Mouse (Mus musculus) forebrain, embryonic 12.5 days (tissue): ENCODE results near the gene Zcchc17. TPM values are rescaled to one million over a fixed set of nuclear protein-coding genes. Genes with fewer than 3 reads are reported as not detected.

Source experiments
- ATAC-seq: fragments of 200-750 bp; cut with Nextera tagmentation; 2 replicates; pipeline ENCODE4 v1.8.0; 2017; ENCODE audit warnings: moderate TSS enrichment; ENCODE audit not compliant: low FRiP score
- H3K27ac ChIP-seq: fragments of 300-500 bp; sonication (generic); 2 replicates; pipeline ENCODE4 v1.5.1; 2016; ENCODE audit warnings: mild to moderate bottlenecking
- H3K27me3 ChIP-seq: fragments of 300-500 bp; sonication (generic); 2 replicates; pipeline ENCODE4 v1.6.1; 2016; ENCODE audit warnings: mild to moderate bottlenecking
- H3K36me3 ChIP-seq: fragments of 300-500 bp; sonication (generic); replicated peaks from 2 replicates; pipeline ENCODE4 v1.6.1; 2016; ENCODE audit warnings: mild to moderate bottlenecking
- H3K4me1 ChIP-seq: fragments of 300-500 bp; sonication (generic); 2 replicates; pipeline ENCODE4 v1.6.1; 2016
- H3K4me2 ChIP-seq: fragments of 300-500 bp; sonication (generic); 2 replicates; pipeline ENCODE4 v1.6.1; 2016; ENCODE audit warnings: mild to moderate bottlenecking, moderate library complexity
- H3K4me3 ChIP-seq: fragments of 300-500 bp; sonication (generic); replicated peaks from 2 replicates; pipeline ENCODE4 v1.5.1; 2016; ENCODE audit warnings: mild to moderate bottlenecking
- H3K9ac ChIP-seq: fragments of 300-500 bp; sonication (generic); 2 replicates; pipeline ENCODE4 v1.6.1; 2016; ENCODE audit warnings: mild to moderate bottlenecking
- H3K9me3 ChIP-seq: fragments of 300-500 bp; sonication (generic); 2 replicates; pipeline ENCODE4 v1.6.1; 2016
- WGBS: fragments of 180-500 bp; shearing (Covaris S2); methylation state at CpG from one replicate; pipeline ENCODE4 v1.1.7; 2016; 5-methylcytosine and 5-hydroxymethylcytosine counted together
- polyA plus RNA-seq: library from polyadenylated mRNA; unstranded; fragments of >200 nt; fragmentation: Nextera tagmentation; extraction: Ambion mirVana; gene quantifications from 2 replicates; pipeline ENCODE4 v1.2.1, GENCODE M21; 2016

The Zcchc17 gene
- polyA plus RNA-seq, 1 experiment from 2014 or later = 74.2 TPM

DNA sequence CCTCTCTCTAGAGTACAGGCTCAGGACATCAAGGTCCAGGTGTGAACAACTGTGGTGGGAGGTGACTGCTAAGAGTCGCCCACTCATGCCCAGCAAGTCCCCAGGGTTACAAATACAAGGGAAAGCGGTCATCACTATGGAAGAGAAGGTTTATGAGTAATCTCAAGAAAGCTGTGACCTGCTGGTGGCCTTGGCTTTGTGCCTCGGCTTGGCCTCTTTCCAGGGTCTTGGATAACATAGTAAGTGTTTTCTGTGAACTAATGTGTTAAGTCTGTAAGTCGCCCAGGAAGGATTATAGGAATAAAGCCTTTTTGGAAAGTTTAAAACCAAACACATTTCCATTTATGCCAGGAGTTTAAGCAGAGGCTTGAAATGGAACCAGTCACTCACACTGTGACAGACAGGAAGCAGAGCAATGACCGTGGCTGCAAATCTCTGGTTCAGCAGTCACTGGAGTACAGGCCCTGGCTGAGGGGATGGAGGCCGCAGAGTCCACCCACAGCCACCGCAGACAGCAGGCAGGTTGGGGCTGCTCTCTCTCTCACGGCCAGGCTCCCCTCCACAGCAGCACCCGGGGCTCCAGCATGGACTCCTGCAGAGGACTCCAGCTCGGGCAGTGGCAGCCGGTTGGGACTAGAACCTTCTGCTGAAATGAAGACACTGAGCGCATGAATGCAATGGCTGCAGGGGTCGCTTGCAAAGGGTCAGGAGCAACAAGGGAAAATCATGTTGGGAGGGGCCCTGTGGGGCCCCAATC lies 43.8 kb downstream of the Zcchc17 start:
- Histone ChIP-seq H3K27ac (no peak overlapping the region), H3K36me3 (peaks cover 54% of the 10 kb centered on the region), H3K4me3 (no peak overlapping the region), H3K9ac (no peak overlapping the region), H3K4me2 (no peak overlapping the region), H3K27me3 (no peaks in the 10 kb centered on the region), H3K4me1 (no peaks in the 10 kb centered on the region), H3K9me3 (no peaks in the 10 kb centered on the region)
- no peak for ATAC-seq
- 79% methylated on average over 13 of the region's 13 CpGs for WGBS

DNA sequence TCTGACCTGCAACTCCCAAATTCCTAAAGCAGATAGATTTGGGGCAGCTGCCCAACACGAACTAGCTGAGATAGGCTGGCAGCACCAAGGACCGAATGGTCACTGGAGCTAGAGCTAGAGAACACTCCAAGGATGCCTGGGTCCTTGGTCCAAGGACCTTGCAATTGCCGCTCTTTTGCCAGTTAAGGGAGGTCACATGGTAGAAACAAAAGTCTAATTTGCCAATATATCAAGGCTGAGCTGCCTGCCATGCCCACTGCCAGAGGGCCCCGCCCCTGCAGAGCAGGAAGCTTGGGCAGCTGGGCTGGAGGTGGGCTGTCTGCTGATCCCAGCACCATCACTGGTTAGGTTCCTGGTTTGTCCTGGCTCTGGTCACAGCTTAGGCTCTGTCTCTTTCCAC lies 46.2 kb downstream of the Zcchc17 start:
- WGBS = 96% methylated on average over 4 of the region's 4 CpGs
- no peaks in the 10 kb centered on the region for H3K9me3 ChIP-seq
- no peak overlapping the region for H3K4me3 ChIP-seq
- H3K4me2 ChIP-seq = no peak overlapping the region
- peaks cover 8% of the 10 kb centered on the region for H3K4me1 ChIP-seq
- H3K9ac ChIP-seq = no peak overlapping the region
- ATAC-seq = no peak
- H3K27me3 ChIP-seq = peaks cover 22% of the 10 kb centered on the region
- peaks cover 40% of the 10 kb centered on the region for H3K36me3 ChIP-seq
- H3K27ac ChIP-seq = no peak overlapping the region

DNA sequence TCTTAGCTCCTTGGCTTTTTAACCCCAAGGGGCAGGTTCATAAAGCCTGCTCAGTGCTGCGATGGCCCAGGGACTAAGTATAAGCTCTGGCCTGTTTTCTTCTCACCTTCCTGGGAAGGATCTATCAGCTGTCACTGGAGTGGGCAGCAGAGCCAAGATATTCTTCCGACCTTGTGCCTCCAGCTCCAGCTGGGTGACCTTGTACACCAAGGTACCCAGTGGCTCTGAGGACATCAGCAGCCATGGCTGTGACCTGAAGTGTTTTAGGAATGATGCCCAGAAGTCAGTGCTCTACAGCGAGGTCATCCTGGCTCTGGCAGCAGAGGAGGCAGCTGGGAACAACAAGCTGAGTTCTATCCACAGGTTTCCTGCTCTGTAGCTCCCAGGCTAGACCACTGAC lies 47.2 kb downstream of the Zcchc17 start:
- Histone ChIP-seq H3K27ac (no peak overlapping the region), H3K27me3 (peaks cover 31% of the 10 kb centered on the region), H3K4me2 (no peak overlapping the region), H3K9ac (no peak overlapping the region), H3K4me1 (peaks cover 18% of the 10 kb centered on the region), H3K4me3 (no peak overlapping the region), H3K36me3 (peaks cover 33% of the 10 kb centered on the region), H3K9me3 (no peaks in the 10 kb centered on the region)
- no peak for ATAC-seq
- WGBS = 94% methylated on average over 3 of the region's 3 CpGs

DNA sequence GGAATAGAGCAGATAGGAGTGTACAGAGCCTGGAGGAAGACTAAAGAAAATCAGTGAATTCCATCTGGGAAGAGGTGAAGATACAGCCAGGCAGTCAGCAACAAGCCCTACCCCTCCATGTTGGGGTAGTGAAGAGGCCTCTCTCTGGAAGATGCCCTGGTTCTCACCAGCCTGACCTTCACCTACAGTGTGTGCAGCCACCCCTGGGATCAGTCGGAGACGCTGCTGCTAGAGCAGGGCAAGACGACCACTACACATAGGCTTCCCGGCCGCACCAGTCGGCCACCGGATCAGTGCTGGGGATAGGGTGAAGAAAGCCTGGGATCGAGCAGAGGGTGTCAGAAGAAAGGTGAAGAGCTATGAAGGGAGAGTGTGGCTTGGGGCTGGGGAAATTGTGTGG lies 50.5 kb downstream of the Zcchc17 start:
- H3K27me3 ChIP-seq = peaks cover 62% of the 10 kb centered on the region
- H3K4me3 ChIP-seq = peak overlapping the region; percentile 50
- ATAC-seq = no peak; the same call in 1 of the 2 replicates
- H3K9me3 ChIP-seq = no peaks in the 10 kb centered on the region
- 0 out of 2 replicates have a peak overlapping the region, but pooled peaks have one; percentile 56 for H3K9ac ChIP-seq
- 44% methylated on average over 8 of the region's 8 CpGs for WGBS
- H3K4me1 ChIP-seq = peaks cover 19% of the 10 kb centered on the region
- H3K36me3 ChIP-seq = peaks cover 12% of the 10 kb centered on the region
- peak overlapping the region; percentile 97 for H3K4me2 ChIP-seq
- no peak overlapping the region for H3K27ac ChIP-seq

DNA sequence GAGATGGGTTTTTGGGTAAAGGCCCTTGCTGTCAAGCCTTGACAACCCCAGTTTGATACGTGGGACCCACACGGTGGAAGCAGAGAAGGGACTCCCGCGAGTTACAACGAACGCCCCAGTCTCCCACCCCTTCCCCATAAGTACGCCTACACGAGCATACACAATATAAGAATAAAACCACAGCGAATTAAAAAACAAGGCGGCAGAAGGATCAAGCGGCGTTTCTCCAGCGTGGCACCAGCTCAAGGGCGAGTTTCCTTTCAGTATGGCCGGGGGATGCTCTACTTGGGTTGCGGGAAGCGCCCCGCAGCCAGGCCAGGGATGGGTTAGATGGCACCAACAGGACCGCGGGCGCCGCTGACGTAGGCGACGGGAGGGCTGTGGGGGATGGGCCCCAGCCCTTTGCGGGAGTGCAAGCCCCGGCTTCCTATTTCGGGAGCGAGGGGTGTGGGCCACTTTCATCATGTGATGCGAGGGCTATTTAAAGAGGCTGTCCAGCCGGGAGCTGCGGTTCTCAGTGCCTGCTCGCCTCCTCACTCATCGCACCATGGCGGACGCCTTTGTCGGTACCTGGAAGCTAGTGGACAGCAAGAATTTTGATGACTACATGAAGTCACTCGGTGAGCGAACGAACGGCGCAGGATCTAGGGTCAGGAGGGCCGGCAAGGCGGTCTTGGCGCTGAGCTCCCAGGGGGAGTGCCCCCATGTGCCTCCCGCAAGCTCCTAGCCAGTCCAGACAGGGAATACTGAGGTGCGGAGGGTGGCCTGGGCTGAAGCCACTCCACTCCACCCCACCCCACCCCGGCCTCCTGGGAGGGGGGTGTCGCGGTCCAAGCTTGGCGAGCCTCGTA lies 51.3 kb downstream of the Zcchc17 start, which contains the start of the genes Fabp3 and Gm10570:
Gene Fabp3 (plus strand): TSS at position 365 of the 851 bp plus-strand sequence.
Gene Gm10570 (minus strand): TSS at position 444 of the 851 bp plus-strand sequence.
- Histone ChIP-seq H3K27ac (no peak within 1 kb of the TSS), H3K4me2 (peak within 1 kb of the TSS; percentile 97), H3K4me1 (peaks cover 19% of the 10 kb centered on the region), H3K9me3 (no peaks in the 10 kb centered on the region), H3K27me3 (peaks cover 62% of the 10 kb centered on the region), H3K36me3 (peaks cover 4% of the 10 kb centered on the region; the same call in 1 of the 2 replicates), H3K9ac (peak within 1 kb of the TSS; percentile 56), H3K4me3 (peak within 1 kb of the TSS; percentile 50)
- peak; percentile 63 for ATAC-seq
- under 1% methylated on average over 52 of the region's 52 CpGs for WGBS

DNA sequence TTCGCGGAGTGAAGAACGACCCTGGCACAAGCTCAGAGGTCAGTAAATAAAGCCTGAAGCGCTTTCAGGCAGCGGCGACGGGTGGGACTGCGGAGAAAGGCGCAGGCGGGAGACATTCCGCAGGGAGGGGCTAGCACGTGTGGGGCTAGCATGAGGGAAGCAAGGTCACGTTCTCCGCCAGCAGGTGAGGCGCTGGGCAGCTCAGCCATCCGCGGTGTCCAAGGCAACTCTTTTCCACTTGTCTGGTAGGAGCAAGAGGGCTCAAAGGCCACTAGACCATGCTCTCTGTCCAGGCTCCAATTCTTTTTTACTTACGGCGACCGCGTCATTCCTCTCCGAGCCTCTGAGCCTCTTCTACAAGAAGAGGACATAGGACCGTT lies 51.9 kb downstream of the Zcchc17 start:
- Histone ChIP-seq H3K9me3 (no peaks in the 10 kb centered on the region), H3K4me2 (peak overlapping the region; percentile 97), H3K4me3 (peak overlapping the region; percentile 50), H3K4me1 (peaks cover 19% of the 10 kb centered on the region), H3K27ac (no peak overlapping the region), H3K9ac (peak overlapping the region; percentile 56), H3K36me3 (no peaks in the 10 kb centered on the region), H3K27me3 (peaks cover 65% of the 10 kb centered on the region)
- ATAC-seq = peak; percentile 66; the same call in 1 of the 2 replicates
- 0% methylated on average over 23 of the region's 23 CpGs for WGBS

DNA sequence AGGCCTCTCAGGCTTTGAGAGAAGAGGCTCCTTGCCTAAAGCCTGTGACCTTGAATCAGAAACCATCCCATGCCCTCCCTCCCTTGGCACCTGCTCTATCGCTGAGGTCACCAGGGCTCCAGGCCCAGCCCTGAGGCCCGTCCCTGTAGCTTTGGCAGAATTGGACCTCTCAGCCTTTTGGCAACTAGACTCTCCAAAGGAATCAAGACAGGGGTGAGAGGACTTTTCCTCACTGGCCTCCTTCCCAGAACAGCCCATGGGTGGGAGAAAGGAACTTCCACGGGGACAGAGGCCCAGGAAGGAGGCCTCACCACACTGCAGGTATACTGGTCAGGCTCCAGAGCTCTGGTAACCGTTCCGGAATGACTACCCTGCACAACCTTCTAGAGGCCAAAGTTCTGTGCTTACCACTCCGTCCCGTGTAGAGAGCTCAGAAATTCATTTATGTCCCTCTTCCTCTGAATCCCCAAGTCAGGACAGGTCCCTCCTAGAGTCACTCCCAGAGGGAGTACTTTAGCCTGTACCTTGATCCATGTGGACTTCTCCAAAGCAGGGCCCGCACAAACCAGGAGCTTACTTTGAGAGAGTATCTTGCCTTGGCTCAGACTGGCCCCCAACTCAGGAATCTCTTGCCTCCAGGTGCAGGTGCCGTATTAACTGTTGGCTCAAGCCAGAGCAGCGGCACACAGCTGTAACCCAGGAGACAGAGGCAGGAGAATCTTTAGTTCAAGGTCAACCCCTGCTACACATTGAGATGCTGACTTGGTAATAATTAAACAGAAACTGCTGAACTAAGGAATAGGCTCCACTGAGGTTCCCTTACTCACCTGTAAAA lies 52.7 kb downstream of the Zcchc17 start:
- 0 out of 2 replicates have a peak overlapping the region, but pooled peaks have one; percentile 97 for H3K4me2 ChIP-seq
- 76% methylated on average over 10 of the region's 10 CpGs for WGBS
- H3K36me3 ChIP-seq = no peaks in the 10 kb centered on the region
- ATAC-seq = no peak
- peaks cover 66% of the 10 kb centered on the region for H3K27me3 ChIP-seq
- H3K9ac ChIP-seq = no peak overlapping the region
- H3K4me3 ChIP-seq = 0 out of 2 replicates have a peak overlapping the region, but pooled peaks have one; percentile 50
- H3K4me1 ChIP-seq = peaks cover 19% of the 10 kb centered on the region
- H3K27ac ChIP-seq = no peak overlapping the region
- no peaks in the 10 kb centered on the region for H3K9me3 ChIP-seq

DNA sequence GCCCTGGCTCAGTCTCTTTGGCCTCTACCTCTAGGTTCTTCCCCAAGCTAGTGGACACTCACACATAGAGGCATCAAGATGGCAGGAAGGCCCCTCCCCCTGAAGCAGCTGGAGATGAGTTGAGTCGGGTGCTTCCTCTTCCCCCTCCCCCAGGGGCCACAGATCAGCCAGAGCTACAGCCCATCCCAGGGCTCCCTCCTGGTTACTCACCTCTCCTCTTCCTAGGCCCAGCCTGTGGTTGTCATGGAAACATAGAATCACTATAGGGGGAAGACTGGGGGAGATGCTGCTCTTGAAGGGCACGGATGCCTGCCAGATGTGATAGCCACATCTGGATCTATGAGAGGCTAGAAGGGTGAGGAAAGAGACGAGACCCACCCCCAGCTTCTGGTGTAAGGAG lies 55.0 kb downstream of the Zcchc17 start:
- 16% methylated on average over 3 of the region's 3 CpGs for WGBS
- H3K4me2 ChIP-seq = no peak overlapping the region
- peaks cover 67% of the 10 kb centered on the region for H3K27me3 ChIP-seq
- no peaks in the 10 kb centered on the region for H3K36me3 ChIP-seq
- H3K4me1 ChIP-seq = peaks cover 19% of the 10 kb centered on the region
- H3K4me3 ChIP-seq = no peak overlapping the region
- no peak overlapping the region for H3K9ac ChIP-seq
- H3K9me3 ChIP-seq = no peaks in the 10 kb centered on the region
- ATAC-seq = no peak
- no peak overlapping the region for H3K27ac ChIP-seq

DNA sequence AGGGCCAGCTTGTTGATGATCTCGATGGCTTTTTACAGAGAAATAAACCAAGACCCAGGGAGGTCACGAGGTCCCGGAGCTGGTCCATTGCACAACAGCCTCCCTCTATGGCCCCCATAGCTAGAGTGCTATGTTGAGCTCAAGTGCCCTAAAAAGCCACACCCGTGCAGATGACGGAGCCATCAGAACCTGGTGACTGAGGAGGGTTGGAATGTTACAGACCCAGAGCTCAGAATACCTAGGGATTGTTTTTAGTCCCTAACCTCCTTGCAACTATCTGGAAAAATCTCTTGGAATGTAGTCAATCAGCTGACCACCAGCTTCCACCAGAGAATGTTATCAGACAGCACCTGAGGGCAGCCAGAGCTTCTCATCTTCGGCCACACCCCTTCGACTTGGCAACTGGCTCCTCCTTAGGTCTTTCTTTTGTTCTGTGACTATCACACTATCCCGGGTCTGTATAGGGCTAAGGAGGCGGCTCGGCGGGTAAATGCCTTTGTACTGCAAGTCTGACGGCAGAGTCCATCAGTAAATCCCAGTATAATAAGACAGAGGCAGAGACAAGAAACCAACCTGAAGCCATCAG lies 57.4 kb downstream of the Zcchc17 start:
- Histone ChIP-seq H3K36me3 (no peaks in the 10 kb centered on the region), H3K9ac (no peak overlapping the region), H3K4me1 (peaks cover under 1% of the 10 kb centered on the region), H3K4me3 (no peak overlapping the region), H3K4me2 (no peak overlapping the region), H3K27ac (no peak overlapping the region), H3K27me3 (peaks cover 44% of the 10 kb centered on the region), H3K9me3 (no peaks in the 10 kb centered on the region)
- no peak for ATAC-seq
- 52% methylated on average over 12 of the region's 12 CpGs for WGBS

DNA sequence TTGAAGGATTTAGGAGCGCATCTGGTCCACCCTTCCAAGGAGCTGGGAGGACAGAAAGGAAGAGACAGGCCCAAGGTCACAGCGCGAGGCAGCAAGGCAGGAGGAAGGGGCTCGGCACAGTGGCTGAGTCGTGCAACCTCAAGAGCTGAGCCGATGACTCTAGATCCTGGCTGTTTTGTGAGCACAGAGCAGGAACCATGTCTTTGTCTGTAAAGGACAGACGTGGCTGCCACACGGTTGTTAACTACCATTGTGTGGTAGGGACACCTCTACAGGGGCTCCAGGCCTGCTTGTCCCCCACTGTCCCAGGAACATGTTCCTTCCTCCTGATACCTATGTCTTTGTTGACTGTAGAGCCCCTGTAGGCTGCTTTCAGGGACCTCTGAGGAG lies 60.1 kb downstream of the Zcchc17 start:
- ATAC-seq = no peak
- H3K4me1 ChIP-seq = peaks cover 4% of the 10 kb centered on the region
- no peak overlapping the region for H3K4me2 ChIP-seq
- H3K27me3 ChIP-seq = peaks cover 19% of the 10 kb centered on the region; the same call in 1 of the 2 replicates
- no peak overlapping the region for H3K9ac ChIP-seq
- WGBS = 71% methylated on average over 8 of the region's 8 CpGs
- no peaks in the 10 kb centered on the region for H3K36me3 ChIP-seq
- H3K4me3 ChIP-seq = no peak overlapping the region
- no peak overlapping the region for H3K27ac ChIP-seq
- no peaks in the 10 kb centered on the region for H3K9me3 ChIP-seq

DNA sequence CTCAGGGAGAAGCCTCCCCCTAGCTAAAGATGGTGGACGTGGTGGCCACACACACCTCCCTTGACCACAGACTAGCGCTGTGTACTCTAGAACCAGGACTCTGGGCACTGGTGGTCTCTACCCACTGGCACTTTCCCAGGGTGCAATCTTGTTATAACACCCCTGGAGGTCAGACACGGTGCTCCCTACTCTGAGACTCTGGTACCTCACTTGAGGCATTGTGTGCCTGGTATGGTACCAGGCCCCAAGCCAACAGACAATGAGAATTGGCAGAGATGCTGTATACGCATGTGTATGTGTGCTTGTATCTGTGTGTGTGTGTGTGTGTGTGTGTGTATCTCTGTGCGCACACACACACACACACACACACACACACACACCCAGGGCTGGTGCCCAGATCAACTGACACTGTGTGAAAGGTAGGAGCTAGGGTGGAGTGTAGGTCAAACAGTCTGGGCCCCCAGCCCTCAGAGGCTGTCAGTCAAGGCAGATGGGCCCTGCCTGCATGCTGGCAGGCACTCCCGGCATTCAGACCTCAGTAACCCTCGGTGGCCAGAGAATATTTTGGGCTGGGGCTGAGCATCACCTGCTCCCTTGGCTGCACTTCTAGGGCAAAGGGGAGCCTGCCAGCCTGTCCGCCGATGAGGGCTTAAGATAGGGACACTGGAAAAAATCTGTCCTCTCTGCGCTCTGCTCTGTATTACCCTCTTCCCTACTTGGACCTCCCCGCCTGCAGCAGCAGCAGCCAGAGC lies 60.7 kb downstream of the Zcchc17 start:
- Histone ChIP-seq H3K27me3 (0 out of 2 replicates have a peak, but pooled peaks cover 15% of the 10 kb centered on the region), H3K4me1 (peaks cover 4% of the 10 kb centered on the region), H3K9me3 (no peaks in the 10 kb centered on the region), H3K27ac (no peak overlapping the region), H3K36me3 (no peaks in the 10 kb centered on the region), H3K4me3 (no peak overlapping the region), H3K9ac (no peak overlapping the region), H3K4me2 (no peak overlapping the region)
- ATAC-seq = no peak
- WGBS = 79% methylated on average over 11 of the region's 11 CpGs
